Mouse (Mus musculus): Measurements from ENCODE around the gene Arhgef17. TPM values are rescaled to one million over a fixed set of nuclear protein-coding genes. Genes with fewer than 3 reads are reported as not detected.

Gene Arhgef17
- polyA plus RNA-seq, 1 experiment from 2014 or later = 6.2 TPM

DNA sequence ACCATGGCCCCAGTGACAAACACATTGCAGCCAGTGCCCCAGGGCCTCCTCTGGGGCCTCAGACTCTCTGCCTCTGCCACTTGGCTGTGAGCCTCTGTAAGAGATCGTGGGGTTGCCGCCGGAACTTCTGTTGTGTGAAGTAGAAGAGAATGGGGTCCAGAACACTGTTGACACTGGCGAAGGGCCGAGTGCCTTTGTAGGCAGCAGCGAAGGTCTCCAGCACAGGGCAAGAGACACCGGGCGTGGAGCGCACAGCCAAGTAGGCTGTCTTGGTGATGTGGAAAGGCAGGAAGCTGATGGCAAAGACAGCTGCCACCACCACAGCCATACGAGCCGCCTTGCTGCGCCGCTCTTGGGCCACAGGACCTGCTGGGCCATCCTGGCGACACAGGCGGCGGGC is 6.2 kb upstream of the Arhgef17 start:
- 82% methylated on average over 16 of the region's 16 CpGs for WGBS
- H3K4me1 ChIP-seq = 0 out of 2 replicates have a peak, but pooled peaks cover 4% of the 10 kb centered on the region
- no peaks in the 10 kb centered on the region for H3K9me3 ChIP-seq
- H3K36me3 ChIP-seq = no peaks in the 10 kb centered on the region
- H3K4me2 ChIP-seq = no peak overlapping the region
- H3K4me3 ChIP-seq (replicated peaks) = no peak overlapping the region
- H3K9ac ChIP-seq = no peak overlapping the region
- no peaks in the 10 kb centered on the region for H3K27me3 ChIP-seq (replicated peaks)
- no peak overlapping the region for H3K27ac ChIP-seq
- ATAC-seq (ENCODE audit: insufficient read depth, low FRiP score, low read depth) = no peak

- H3K4me2 ChIP-seq = no peak overlapping the region
- 66% methylated on average over 3 of the region's 3 CpGs for WGBS
Measured at GRCm38 (mm10) chr7:100937481-100937880, 5.6 kb upstream of the Arhgef17 start.

DNA sequence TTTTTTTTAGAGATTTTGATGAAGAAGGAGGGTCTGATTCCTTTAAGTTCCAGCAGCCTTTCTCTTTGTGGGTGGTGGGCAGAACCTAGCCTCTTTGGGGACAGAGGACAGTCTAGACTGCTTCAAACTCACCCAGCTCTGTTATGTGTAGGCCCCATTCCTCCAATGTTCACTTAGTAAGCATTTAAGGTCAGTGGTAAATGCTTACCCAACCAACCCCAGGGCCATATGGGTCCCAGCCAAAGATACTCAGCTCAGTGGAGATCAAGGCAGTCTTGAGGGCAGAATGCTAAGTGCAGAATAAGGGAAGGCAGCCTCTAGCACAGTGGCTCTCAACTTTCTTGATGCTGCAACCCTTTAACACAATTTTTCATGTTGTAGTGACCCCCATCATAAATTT is 1.6 kb upstream of the Arhgef17 start:
- Histone ChIP-seq H3K9me3 (no peaks in the 10 kb centered on the region), H3K27ac (no peak overlapping the region), H3K4me2 (no peak overlapping the region), H3K9ac (no peak overlapping the region), H3K27me3 (replicated peaks) (no peaks in the 10 kb centered on the region), H3K4me1 (peaks cover 31% of the 10 kb centered on the region), H3K36me3 (no peaks in the 10 kb centered on the region), H3K4me3 (replicated peaks) (no peak overlapping the region)
- no peak for ATAC-seq (ENCODE audit: insufficient read depth, low FRiP score, low read depth)

More at GRCm38 (mm10) chr7:100937481-100937880, 5.6 kb upstream of the Arhgef17 start:
- H3K9ac ChIP-seq = no peak overlapping the region
- no peaks in the 10 kb centered on the region for H3K27me3 ChIP-seq (replicated peaks)
- 0 out of 2 replicates have a peak, but pooled peaks cover 9% of the 10 kb centered on the region for H3K4me1 ChIP-seq
- H3K36me3 ChIP-seq = no peaks in the 10 kb centered on the region
- H3K27ac ChIP-seq = no peak overlapping the region
- no peak for ATAC-seq (ENCODE audit: insufficient read depth, low FRiP score, low read depth)
- no peaks in the 10 kb centered on the region for H3K9me3 ChIP-seq
- H3K4me3 ChIP-seq (replicated peaks) = no peak overlapping the region

GRCm38 (mm10) chr7:100932481-100933007 is 637 bp upstream of the Arhgef17 start:
- Histone ChIP-seq H3K9ac (peak overlapping the region; percentile 13; the same call in 1 of the 2 replicates), H3K27me3 (replicated peaks) (no peaks in the 10 kb centered on the region), H3K27ac (peak overlapping the region; percentile 99), H3K9me3 (no peaks in the 10 kb centered on the region), H3K4me3 (replicated peaks) (peak overlapping the region; percentile 75), H3K36me3 (no peaks in the 10 kb centered on the region), H3K4me2 (peak overlapping the region; percentile 86), H3K4me1 (peaks cover 36% of the 10 kb centered on the region)
- under 1% methylated on average over 27 of the region's 27 CpGs for WGBS
- peak; percentile 86 for ATAC-seq (ENCODE audit: insufficient read depth, low FRiP score, low read depth)

GRCm38 (mm10) chr7:100931316-100931925 is 486 bp downstream of the Arhgef17 start:
- H3K9ac ChIP-seq = peak overlapping the region; percentile 73
- no peaks in the 10 kb centered on the region for H3K27me3 ChIP-seq (replicated peaks)
- peak overlapping the region; percentile 99 for H3K27ac ChIP-seq
- peak overlapping the region; percentile 86 for H3K4me2 ChIP-seq
- whole genome bisulfite sequencing = under 1% methylated on average over 72 of the region's 73 CpGs
- H3K4me3 ChIP-seq (replicated peaks) = peak overlapping the region; percentile 75
- ATAC-seq (ENCODE audit: insufficient read depth, low FRiP score, low read depth) = no peak; the same call in 1 of the 2 replicates
- no peaks in the 10 kb centered on the region for H3K36me3 ChIP-seq
- H3K9me3 ChIP-seq = no peaks in the 10 kb centered on the region
- peaks cover 44% of the 10 kb centered on the region for H3K4me1 ChIP-seq

GRCm38 (mm10) chr7:100930619-100931315 is 1.1 kb downstream of the Arhgef17 start:
- H3K27ac ChIP-seq = peak overlapping the region; percentile 99
- 3% methylated on average over 53 of the region's 53 CpGs for WGBS
- peak overlapping the region; percentile 75 for H3K4me3 ChIP-seq (replicated peaks)
- peaks cover 51% of the 10 kb centered on the region for H3K4me1 ChIP-seq
- H3K36me3 ChIP-seq = no peaks in the 10 kb centered on the region
- no peaks in the 10 kb centered on the region for H3K27me3 ChIP-seq (replicated peaks)
- no peak for ATAC-seq (ENCODE audit: insufficient read depth, low FRiP score, low read depth)
- peak overlapping the region; percentile 73 for H3K9ac ChIP-seq
- peak overlapping the region; percentile 86 for H3K4me2 ChIP-seq
- no peaks in the 10 kb centered on the region for H3K9me3 ChIP-seq

- WGBS = 56% methylated on average over 19 of the region's 19 CpGs
- ATAC-seq (ENCODE audit: insufficient read depth, low FRiP score, low read depth) = no peak
- Histone ChIP-seq H3K9ac (peak overlapping the region; percentile 73), H3K27me3 (replicated peaks) (no peaks in the 10 kb centered on the region), H3K4me3 (replicated peaks) (peak overlapping the region; percentile 75), H3K4me2 (peak overlapping the region; percentile 86), H3K36me3 (no peaks in the 10 kb centered on the region), H3K9me3 (no peaks in the 10 kb centered on the region), H3K27ac (no peak overlapping the region), H3K4me1 (peaks cover 61% of the 10 kb centered on the region)
Measured at GRCm38 (mm10) chr7:100929639-100930303, 2.1 kb downstream of the Arhgef17 start.

GRCm38 (mm10) chr7:100928456-100928855 is 3.5 kb downstream of the Arhgef17 start:
- Histone ChIP-seq H3K9me3 (no peaks in the 10 kb centered on the region), H3K27ac (no peak overlapping the region), H3K9ac (peak overlapping the region; percentile 33), H3K4me1 (peaks cover 74% of the 10 kb centered on the region), H3K4me3 (replicated peaks) (peak overlapping the region; percentile 75), H3K36me3 (no peaks in the 10 kb centered on the region), H3K4me2 (peak overlapping the region; percentile 86), H3K27me3 (replicated peaks) (no peaks in the 10 kb centered on the region)
- WGBS = 37% methylated on average over 9 of the region's 9 CpGs
- no peak for ATAC-seq (ENCODE audit: insufficient read depth, low FRiP score, low read depth)

DNA sequence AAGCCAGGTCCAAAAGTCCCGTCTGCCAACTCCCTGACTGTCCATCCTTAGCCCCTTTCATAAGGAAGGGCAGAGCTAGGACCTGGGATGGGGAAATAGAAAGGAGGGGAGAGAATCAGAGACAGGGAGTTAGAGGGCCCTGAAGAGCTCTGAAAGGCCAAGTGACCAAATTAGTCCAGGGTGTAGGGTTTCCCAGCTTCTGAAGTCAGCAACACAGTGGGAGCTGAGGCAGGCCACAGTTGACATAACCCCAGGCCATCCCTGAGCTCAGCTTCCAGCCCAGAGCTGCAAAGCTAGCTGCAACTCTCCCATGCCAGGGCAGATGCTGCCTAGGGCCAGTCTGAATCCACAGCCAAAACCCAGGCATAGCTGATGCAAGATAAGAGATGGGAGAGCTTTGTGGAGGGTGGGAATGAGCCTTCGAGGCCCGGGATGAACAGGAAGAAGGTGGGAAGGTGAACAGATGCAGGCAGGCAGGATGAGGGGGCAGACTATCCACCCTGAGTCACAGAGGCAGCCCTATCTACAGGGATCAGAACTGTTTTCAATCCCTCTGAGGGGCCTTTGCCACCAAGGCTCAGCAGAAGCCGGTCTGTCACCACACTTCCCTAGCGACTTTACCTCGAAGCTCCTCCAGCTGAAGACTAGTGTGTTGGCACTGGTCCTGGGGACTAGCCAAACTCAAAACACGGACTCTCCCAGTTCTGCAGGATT is 4.5 kb downstream of the Arhgef17 start:
- Histone ChIP-seq H3K4me1 (peaks cover 77% of the 10 kb centered on the region), H3K9me3 (no peaks in the 10 kb centered on the region), H3K36me3 (no peaks in the 10 kb centered on the region; the same call in 1 of the 2 replicates), H3K9ac (peak overlapping the region; percentile 6; the same call in 1 of the 2 replicates), H3K27ac (peak overlapping the region; percentile 48; the same call in 1 of the 2 replicates), H3K4me2 (peak overlapping the region; percentile 86), H3K4me3 (replicated peaks) (peak overlapping the region; percentile 75), H3K27me3 (replicated peaks) (no peaks in the 10 kb centered on the region)
- ATAC-seq (ENCODE audit: insufficient read depth, low FRiP score, low read depth) = no peak
- WGBS = 5% methylated on average over 7 of the region's 7 CpGs

GRCm38 (mm10) chr7:100926311-100926923 is 5.5 kb downstream of the Arhgef17 start:
- Histone ChIP-seq H3K36me3 (peaks cover 6% of the 10 kb centered on the region; the same call in 1 of the 2 replicates), H3K27ac (peak overlapping the region; percentile 48), H3K9ac (peak overlapping the region; percentile 6; the same call in 1 of the 2 replicates), H3K9me3 (no peaks in the 10 kb centered on the region), H3K4me1 (peaks cover 84% of the 10 kb centered on the region), H3K27me3 (replicated peaks) (no peaks in the 10 kb centered on the region), H3K4me2 (peak overlapping the region; percentile 86), H3K4me3 (replicated peaks) (peak overlapping the region; percentile 75)
- ATAC-seq (ENCODE audit: insufficient read depth, low FRiP score, low read depth) = no peak
- 17% methylated on average over 12 of the region's 12 CpGs for WGBS
